Mouse (Mus musculus) embryonic facial prominence, embryonic 12.5 days (tissue): ENCODE measurements around the gene Tgfbr3. TPM values are rescaled to one million over a fixed set of nuclear protein-coding genes. Genes with fewer than 3 reads are reported as not detected.
A peak's percentile ranks its signal among the peaks of the same experiment; 100 is the strongest.

Experiments used
- ATAC-seq: fragments of 200-750 bp; cut with Nextera tagmentation; 2 replicates; pipeline ENCODE4 v1.8.0; 2017; ENCODE audit not compliant: insufficient number of reproducible peaks, insufficient read depth, low FRiP score, low TSS enrichment
- H3K27ac ChIP-seq: fragments of 300-500 bp; sonication (generic); 2 replicates; pipeline ENCODE4 v1.5.1; 2016; ENCODE audit warnings: mild to moderate bottlenecking
- H3K27me3 ChIP-seq: fragments of 300-500 bp; sonication (generic); 2 replicates; pipeline ENCODE4 v1.6.1; 2016; ENCODE audit warnings: mild to moderate bottlenecking, moderate library complexity
- H3K36me3 ChIP-seq: fragments of 300-500 bp; sonication (generic); 2 replicates; pipeline ENCODE4 v1.6.1; 2016; ENCODE audit warnings: mild to moderate bottlenecking
- H3K4me1 ChIP-seq: fragments of 300-500 bp; sonication (generic); 2 replicates; pipeline ENCODE4 v1.6.1; 2016
- H3K4me2 ChIP-seq: fragments of 300-500 bp; sonication (generic); replicated peaks from 2 replicates; pipeline ENCODE4 v1.6.1; 2016; ENCODE audit warnings: mild to moderate bottlenecking, moderate library complexity
- H3K4me3 ChIP-seq: fragments of 300-500 bp; sonication (generic); 2 replicates; pipeline ENCODE4 v1.5.1; 2016; ENCODE audit warnings: mild to moderate bottlenecking
- H3K9ac ChIP-seq: fragments of 300-500 bp; sonication (generic); 2 replicates; pipeline ENCODE4 v1.6.1; 2016; ENCODE audit warnings: mild to moderate bottlenecking, moderate library complexity
- H3K9me3 ChIP-seq: fragments of 300-500 bp; sonication (generic); 2 replicates; pipeline ENCODE4 v1.6.1; 2016; ENCODE audit warnings: mild to moderate bottlenecking, moderate library complexity
- WGBS: fragments of 180-500 bp; shearing (Covaris S2); methylation state at CpG from one replicate; pipeline ENCODE4 v1.1.7; 2016; 5-methylcytosine and 5-hydroxymethylcytosine counted together
- polyA plus RNA-seq: library from polyadenylated mRNA; unstranded; fragments of >200 nt; fragmentation: Nextera tagmentation; extraction: Ambion mirVana; gene quantifications from 2 replicates; pipeline ENCODE4 v1.2.1, GENCODE M21; 2016

The Tgfbr3 gene
- 25.3 and 27.5 TPM in 2 replicates for polyA plus RNA-seq

- H3K36me3 ChIP-seq = no peaks in the 10 kb centered on the region
- H3K4me2 ChIP-seq = peak within 1 kb of the TSS; percentile 90
- 2% methylated on average over 54 of the region's 54 CpGs for WGBS
- H3K4me3 ChIP-seq = peak within 1 kb of the TSS; percentile 84
- peak within 1 kb of the TSS; percentile 86 for H3K9ac ChIP-seq
- H3K4me1 ChIP-seq = peaks cover 8% of the 10 kb centered on the region
- ATAC-seq = peak; percentile 91
- H3K27ac ChIP-seq = peak within 1 kb of the TSS; percentile 94
- H3K27me3 ChIP-seq = no peaks in the 10 kb centered on the region
- no peaks in the 10 kb centered on the region for H3K9me3 ChIP-seq
These were observed at the start of gene Tgfbr3 for GRCm38 (mm10) chr5:107289234-107289764. Tgfbr3 (minus strand) TSS chr5:107289629.

- 89% methylated on average over 30 of the region's 30 CpGs for WGBS
- no peak within 1 kb of the TSS for H3K27ac ChIP-seq
- no peaks in the 10 kb centered on the region for H3K27me3 ChIP-seq
- no peaks in the 10 kb centered on the region for H3K9me3 ChIP-seq
- no peaks in the 10 kb centered on the region for H3K4me1 ChIP-seq
- ATAC-seq = no peak
- H3K36me3 ChIP-seq = no peaks in the 10 kb centered on the region
- no peak within 1 kb of the TSS for H3K9ac ChIP-seq
- no peak within 1 kb of the TSS for H3K4me3 ChIP-seq
- no peak within 1 kb of the TSS for H3K4me2 ChIP-seq
These were observed 41.5 kb upstream of the Tgfbr3 start, which contains the start of gene Brdt for GRCm38 (mm10) chr5:107330916-107331421. Brdt (plus strand) TSS chr5:107331159.

GRCm38 (mm10) chr5:107320703-107321102, 31.3 kb upstream of the Tgfbr3 start:
- Histone ChIP-seq H3K36me3 (no peaks in the 10 kb centered on the region), H3K9me3 (no peaks in the 10 kb centered on the region), H3K4me2 (no peak overlapping the region), H3K27ac (no peak overlapping the region), H3K4me1 (no peaks in the 10 kb centered on the region), H3K27me3 (no peaks in the 10 kb centered on the region), H3K4me3 (no peak overlapping the region), H3K9ac (no peak overlapping the region)
- whole genome bisulfite sequencing = 0% methylated on average over 1 of the region's 1 CpGs
- no peak for ATAC-seq

- Histone ChIP-seq H3K9ac (no peak overlapping the region), H3K27ac (no peak overlapping the region), H3K4me2 (no peak overlapping the region), H3K36me3 (no peaks in the 10 kb centered on the region), H3K9me3 (no peaks in the 10 kb centered on the region), H3K27me3 (no peaks in the 10 kb centered on the region), H3K4me3 (no peak overlapping the region), H3K4me1 (no peaks in the 10 kb centered on the region)
- no peak for ATAC-seq
- 93% methylated on average over 7 of the region's 7 CpGs for WGBS
These were observed 27.7 kb upstream of the Tgfbr3 start for GRCm38 (mm10) chr5:107317141-107317540.

- H3K4me3 ChIP-seq = no peak overlapping the region
- no peaks in the 10 kb centered on the region for H3K27me3 ChIP-seq
- H3K9me3 ChIP-seq = no peaks in the 10 kb centered on the region
- 69% methylated on average over 4 of the region's 4 CpGs for WGBS
- H3K4me2 ChIP-seq = no peak overlapping the region
- H3K4me1 ChIP-seq = peaks cover 9% of the 10 kb centered on the region
- ATAC-seq = no peak
- no peaks in the 10 kb centered on the region for H3K36me3 ChIP-seq
- H3K27ac ChIP-seq = 0 out of 2 replicates have a peak overlapping the region, but pooled peaks have one; percentile 46
- H3K9ac ChIP-seq = no peak overlapping the region
These were observed 18.0 kb upstream of the Tgfbr3 start for GRCm38 (mm10) chr5:107307432-107307831.

GRCm38 (mm10) chr5:107304117-107304825, 14.8 kb upstream of the Tgfbr3 start:
- ATAC-seq = no peak
- no peak overlapping the region for H3K4me3 ChIP-seq
- WGBS = 75% methylated on average over 13 of the region's 13 CpGs
- peaks cover 9% of the 10 kb centered on the region for H3K4me1 ChIP-seq
- H3K27ac ChIP-seq = no peak overlapping the region
- no peak overlapping the region for H3K9ac ChIP-seq
- H3K9me3 ChIP-seq = no peaks in the 10 kb centered on the region
- no peaks in the 10 kb centered on the region for H3K36me3 ChIP-seq
- H3K27me3 ChIP-seq = no peaks in the 10 kb centered on the region
- H3K4me2 ChIP-seq = no peak overlapping the region

- Histone ChIP-seq H3K4me1 (peaks cover 9% of the 10 kb centered on the region), H3K36me3 (no peaks in the 10 kb centered on the region), H3K9ac (no peak overlapping the region), H3K4me3 (no peak overlapping the region), H3K9me3 (no peaks in the 10 kb centered on the region), H3K27me3 (no peaks in the 10 kb centered on the region), H3K4me2 (no peak overlapping the region), H3K27ac (0 out of 2 replicates have a peak overlapping the region, but pooled peaks have one; percentile 17)
- WGBS = 48% methylated on average over 11 of the region's 11 CpGs
- ATAC-seq = no peak
These were observed 14.0 kb upstream of the Tgfbr3 start for GRCm38 (mm10) chr5:107303350-107303861.

- WGBS = 78% methylated on average over 11 of the region's 11 CpGs
- Histone ChIP-seq H3K27ac (no peak overlapping the region), H3K4me2 (no peak overlapping the region)
These were observed 9.4 kb upstream of the Tgfbr3 start for GRCm38 (mm10) chr5:107298854-107299253.

GRCm38 (mm10) chr5:107296512-107297322, 7.3 kb upstream of the Tgfbr3 start:
- no peaks in the 10 kb centered on the region for H3K36me3 ChIP-seq
- no peak overlapping the region for H3K4me3 ChIP-seq
- 22% methylated on average over 9 of the region's 9 CpGs for WGBS
- H3K27me3 ChIP-seq = no peaks in the 10 kb centered on the region
- H3K4me2 ChIP-seq = no peak overlapping the region
- no peaks in the 10 kb centered on the region for H3K9me3 ChIP-seq
- peaks cover 13% of the 10 kb centered on the region for H3K4me1 ChIP-seq
- no peak overlapping the region for H3K9ac ChIP-seq
- no peak for ATAC-seq
- peak overlapping the region; percentile 46; the same call in 1 of the 2 replicates for H3K27ac ChIP-seq

More at GRCm38 (mm10) chr5:107298854-107299253, 9.4 kb upstream of the Tgfbr3 start:
- Histone ChIP-seq H3K4me1 (peaks cover 20% of the 10 kb centered on the region), H3K27me3 (no peaks in the 10 kb centered on the region), H3K9ac (no peak overlapping the region), H3K9me3 (no peaks in the 10 kb centered on the region), H3K4me3 (no peak overlapping the region), H3K36me3 (no peaks in the 10 kb centered on the region)
- no peak for ATAC-seq

- Histone ChIP-seq H3K9ac (no peak overlapping the region), H3K27ac (peak overlapping the region; percentile 46; the same call in 1 of the 2 replicates), H3K4me1 (peaks cover 13% of the 10 kb centered on the region), H3K9me3 (no peaks in the 10 kb centered on the region), H3K27me3 (no peaks in the 10 kb centered on the region), H3K4me3 (no peak overlapping the region), H3K4me2 (no peak overlapping the region), H3K36me3 (no peaks in the 10 kb centered on the region)
- 58% methylated on average over 16 of the region's 16 CpGs for WGBS
- ATAC-seq = no peak
These were observed 6.5 kb upstream of the Tgfbr3 start for GRCm38 (mm10) chr5:107295817-107296511.
